Mouse (Mus musculus) liver, embryonic 14.5 days (tissue): Measurements from ENCODE around the gene Zfp821. TPM values are rescaled to one million over a fixed set of nuclear protein-coding genes. Genes with fewer than 3 reads are reported as not detected.

Experiments used
- ATAC-seq: fragments of 200-750 bp; cut with Nextera tagmentation; 2 replicates; pipeline ENCODE4 v1.8.0; 2017; ENCODE audit warnings: moderate number of reproducible peaks, mild to moderate bottlenecking, moderate library complexity; ENCODE audit not compliant: insufficient read depth
- DNase-seq, 3 experiments: peaks; one replicate each; pipeline ENCODE4 v3.0.0-alpha.2; 2012 to 2013; ENCODE audit warnings: low read depth in 3 of 3, low spot score in 3 of 3
- H3K27ac ChIP-seq: fragments of 300-500 bp; sonication (generic); 2 replicates; pipeline ENCODE4 v1.5.1; 2014; ENCODE audit warnings: moderate library complexity, mild to moderate bottlenecking, control low read depth, inconsistent platforms
- H3K27me3 ChIP-seq: fragments of 300-500 bp; sonication (generic); 2 replicates; pipeline ENCODE4 v1.6.1; 2014; ENCODE audit warnings: mild to moderate bottlenecking, low read length, moderate library complexity; ENCODE audit not compliant: control insufficient read depth, insufficient read depth
- H3K36me3 ChIP-seq: fragments of 300-500 bp; sonication (generic); replicated peaks from 2 replicates; pipeline ENCODE4 v1.6.1; 2014; ENCODE audit warnings: low read depth; ENCODE audit not compliant: control insufficient read depth, insufficient read depth
- H3K4me1 ChIP-seq, 2 experiments: fragments of 200-500 bp in 1 of 2; fragments of 300-500 bp in 1 of 2; sonication (generic) in 1 of 2; replicated peaks; 2 replicates each; pipeline ENCODE4 v1.6.1; 2012 to 2014; ENCODE audit warnings: antibody characterized with exemption in 1 of 2, inconsistent platforms in 1 of 2, low read length in 1 of 2; ENCODE audit not compliant: control insufficient read depth in 2 of 2, insufficient read depth in 2 of 2
- H3K4me2 ChIP-seq: fragments of 300-500 bp; sonication (generic); 2 replicates; pipeline ENCODE4 v1.6.1; 2014; ENCODE audit warnings: low read depth, mild to moderate bottlenecking, control low read depth, moderate library complexity
- H3K4me3 ChIP-seq, 2 experiments: fragments of 200-500 bp in 1 of 2; fragments of 300-500 bp in 1 of 2; sonication (generic) in 1 of 2; 2 replicates each; pipeline ENCODE4 v1.5.1; 2012 to 2014; ENCODE audit warnings: low read depth in 2 of 2, low read length in 2 of 2, mild to moderate bottlenecking in 2 of 2, control low read depth in 1 of 2, inconsistent platforms in 1 of 2, moderate library complexity in 1 of 2; ENCODE audit not compliant: insufficient read depth in 1 of 2
- H3K9ac ChIP-seq: fragments of 300-500 bp; sonication (generic); replicated peaks from 2 replicates; pipeline ENCODE4 v1.6.1; 2014; ENCODE audit warnings: mild to moderate bottlenecking, control low read depth, moderate library complexity
- H3K9me3 ChIP-seq: fragments of 300-500 bp; sonication (generic); 2 replicates; pipeline ENCODE4 v1.6.1; 2016; ENCODE audit warnings: low read length, mixed read lengths; ENCODE audit not compliant: control insufficient read depth
- CTCF ChIP-seq: IDR thresholded peaks from 2 replicates; pipeline ENCODE4 v1.5.1; 2016; ENCODE audit warnings: antibody characterized with exemption, low read depth, control low read depth
- EP300 ChIP-seq: IDR thresholded peaks from 2 replicates; pipeline ENCODE4 v1.6.1; 2016; ENCODE audit warnings: antibody characterized with exemption, low read depth
- WGBS: fragments of 180-500 bp; shearing (Covaris S2); extraction: QIAGEN DNeasy Blood & Tissue Kit; methylation state at CpG from one replicate; pipeline ENCODE4 v1.1.7; 2014; ENCODE audit not compliant: insufficient replicate concordance; 5-methylcytosine and 5-hydroxymethylcytosine counted together
- polyA plus RNA-seq, 2 experiments: library from polyadenylated mRNA; depleted of rRNA in 1 of 2; stranded (reverse) in 1 of 2; unstranded in 1 of 2; fragments of >200 nt; fragmentation: Nextera tagmentation in 1 of 2; extraction: Ambion mirVana in 1 of 2; gene quantifications; 2 replicates each; pipeline versions ENCODE4 v1.2.1 to v1.2.3; 2012 to 2014

Gene Zfp821
- polyA plus RNA-seq, 2 experiments = 4.8 to 5.4 TPM

DNA sequence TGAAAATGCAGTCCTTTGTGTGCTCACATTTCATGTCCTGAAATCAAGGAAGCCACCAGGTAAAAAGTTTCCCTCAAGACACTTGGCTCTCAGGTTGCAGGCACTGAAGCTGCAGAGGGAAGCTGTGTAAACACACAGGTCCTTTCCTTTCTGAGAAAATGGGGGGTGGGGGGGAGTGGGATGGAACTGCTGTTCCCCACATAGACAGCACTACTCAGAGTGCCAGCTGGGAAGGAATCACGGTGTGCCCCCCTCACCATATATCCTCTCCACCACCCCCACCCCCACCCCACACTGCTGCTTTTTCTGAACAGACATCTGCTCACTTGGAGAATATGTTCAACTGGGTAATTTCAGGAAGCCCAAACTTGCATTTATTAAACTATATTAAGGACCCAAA lies 7.2 kb downstream of the Zfp821 start:
- WGBS = 70% methylated on average over 1 of the region's 1 CpGs
- ATAC-seq = no peak

GRCm38 (mm10) chr8:109714961-109715360 lies 9.6 kb downstream of the Zfp821 start:
- no peak overlapping the region for H3K4me3 ChIP-seq
- 74% methylated on average over 5 of the region's 5 CpGs for WGBS
- ATAC-seq = no peak
- H3K36me3 ChIP-seq = peaks cover 30% of the 10 kb centered on the region
- no peak for DNase-seq
- TF ChIP-seq CTCF = no peak
- TF ChIP-seq EP300 = no peak
- H3K9me3 ChIP-seq = no peaks in the 10 kb centered on the region
- H3K27ac ChIP-seq = no peak overlapping the region
- no peaks in the 10 kb centered on the region for H3K27me3 ChIP-seq
- H3K9ac ChIP-seq = no peak overlapping the region
- no peak overlapping the region for H3K4me2 ChIP-seq
- H3K4me1 ChIP-seq = no peaks in the 10 kb centered on the region

More for the DNA sequence above, 7.2 kb downstream of the Zfp821 start:
- peaks cover 30% of the 10 kb centered on the region for H3K36me3 ChIP-seq
- H3K9ac ChIP-seq = no peak overlapping the region
- DNase-seq = no peak
- TF ChIP-seq EP300 (no peak), CTCF (no peak)
- no peak overlapping the region for H3K4me3 ChIP-seq
- no peaks in the 10 kb centered on the region; a peak in 1 of 4 replicates for H3K4me1 ChIP-seq
- H3K9me3 ChIP-seq = no peaks in the 10 kb centered on the region
- H3K27ac ChIP-seq = no peak overlapping the region
- no peak overlapping the region for H3K4me2 ChIP-seq
- H3K27me3 ChIP-seq = no peaks in the 10 kb centered on the region

DNA sequence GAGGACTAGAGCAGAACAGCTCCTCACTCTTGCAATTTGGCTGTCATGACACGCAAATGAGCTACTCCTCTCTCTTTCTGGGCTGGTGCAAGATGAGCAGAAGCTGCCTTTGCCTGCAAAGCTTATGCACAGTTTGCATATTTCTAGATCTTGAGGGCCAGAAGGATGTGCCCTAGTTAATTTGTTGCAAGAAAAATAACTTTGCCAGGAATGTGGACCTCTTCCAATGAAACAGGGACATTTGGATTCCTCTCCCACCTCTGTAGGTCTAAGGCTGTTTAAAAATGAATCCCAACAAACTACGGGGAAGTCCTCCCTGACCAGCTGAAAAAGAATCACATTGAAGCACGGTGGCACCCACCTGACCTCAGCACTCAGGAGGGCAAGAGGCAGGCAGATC lies 19.8 kb downstream of the Zfp821 start:
- no peak for DNase-seq
- H3K9me3 ChIP-seq = no peaks in the 10 kb centered on the region
- no peak overlapping the region for H3K27ac ChIP-seq
- H3K4me2 ChIP-seq = no peak overlapping the region
- H3K36me3 ChIP-seq = peaks cover 37% of the 10 kb centered on the region
- no peak overlapping the region for H3K9ac ChIP-seq
- H3K27me3 ChIP-seq = no peaks in the 10 kb centered on the region
- no peak overlapping the region for H3K4me3 ChIP-seq
- 74% methylated on average over 3 of the region's 3 CpGs for WGBS
- no peaks in the 10 kb centered on the region for H3K4me1 ChIP-seq
- TF ChIP-seq EP300 = no peak
- no peak for TF ChIP-seq CTCF
- ATAC-seq = no peak

GRCm38 (mm10) chr8:109731012-109731411 lies 25.7 kb downstream of the Zfp821 start:
- Histone ChIP-seq H3K9ac (no peak overlapping the region), H3K36me3 (peaks cover 7% of the 10 kb centered on the region), H3K27me3 (no peaks in the 10 kb centered on the region), H3K9me3 (no peaks in the 10 kb centered on the region), H3K4me1 (peaks cover 0 to under 1% of the 10 kb centered on the region in 2 experiments; a peak in 2 of 4 replicates), H3K4me3 (no peak overlapping the region), H3K4me2 (no peak overlapping the region), H3K27ac (no peak overlapping the region)
- no peak for TF ChIP-seq EP300
- no peak for TF ChIP-seq CTCF
- 59% methylated on average over 3 of the region's 3 CpGs for WGBS
- ATAC-seq (no peak), DNase-seq (no peak)

GRCm38 (mm10) chr8:109734018-109734417 lies 28.7 kb downstream of the Zfp821 start:
- TF ChIP-seq CTCF = no peak
- no peak for TF ChIP-seq EP300
- H3K27ac ChIP-seq = no peak overlapping the region
- peaks cover 6% of the 10 kb centered on the region in 2 experiments; a peak in 3 of 4 replicates for H3K4me1 ChIP-seq
- DNase-seq (no peak), ATAC-seq (no peak)
- H3K9me3 ChIP-seq = no peaks in the 10 kb centered on the region
- 78% methylated on average over 3 of the region's 3 CpGs for WGBS
- H3K9ac ChIP-seq = no peak overlapping the region
- no peak overlapping the region for H3K4me2 ChIP-seq
- no peak overlapping the region for H3K4me3 ChIP-seq
- peaks cover 7% of the 10 kb centered on the region for H3K36me3 ChIP-seq
- H3K27me3 ChIP-seq = no peaks in the 10 kb centered on the region
